Mouse (Mus musculus) spleen, postnatal 4 days (tissue): ENCODE measurements around the gene Selenbp1.
"Not testable (repeated sequence)": the region's sequence is repeated elsewhere in the genome, so short reads cannot be mapped to it uniquely, and the experiment has no call there.

Experiments used
- DNase-seq, 2 experiments: peaks; one replicate each; pipeline ENCODE4 v3.0.0; 2022; ENCODE audit warnings: low spot score in 2 of 2

Gene Selenbp1

DNA sequence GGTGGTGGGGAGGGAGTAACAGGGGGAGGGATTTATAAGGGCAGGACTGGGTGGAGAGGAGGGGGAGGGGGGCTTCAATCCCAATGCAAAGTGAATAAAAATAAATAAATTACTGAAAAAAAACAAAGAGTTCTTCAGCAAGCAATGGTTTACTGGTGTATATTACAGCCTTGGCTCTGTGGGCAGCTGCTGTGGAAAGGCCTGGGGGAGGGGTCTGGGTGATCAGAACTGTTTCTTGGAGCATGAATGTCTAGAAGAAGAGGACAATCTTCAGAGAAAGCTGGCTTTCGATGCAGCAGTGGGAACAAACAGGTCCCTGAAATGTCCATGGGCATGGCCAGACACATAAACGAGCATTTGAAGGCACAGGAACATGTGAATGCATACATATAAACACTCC is 577 bp upstream of the Selenbp1 start:
- not testable (repeated sequence) for DNase-seq

DNA sequence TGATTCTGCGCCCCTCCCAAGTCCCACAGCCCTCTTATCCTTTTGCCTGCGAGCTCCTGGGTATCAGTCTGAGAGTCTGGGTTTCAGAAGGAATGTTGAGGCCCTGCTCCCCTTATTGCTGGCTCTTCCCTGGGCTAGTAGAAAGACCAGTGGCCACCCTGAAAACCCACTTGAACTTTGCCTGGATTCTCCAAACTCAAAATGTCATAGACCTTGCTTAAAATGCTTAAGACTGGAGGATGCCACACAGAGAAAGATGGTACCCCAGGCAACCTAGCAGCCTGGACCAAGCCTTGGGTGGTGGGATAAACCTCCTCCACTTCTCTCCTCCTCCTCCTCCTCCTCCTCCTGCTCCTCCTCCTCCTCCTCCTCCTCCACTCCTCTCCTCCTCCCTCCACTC is 748 bp downstream of the Selenbp1 start:
- not testable (repeated sequence) for DNase-seq

DNA sequence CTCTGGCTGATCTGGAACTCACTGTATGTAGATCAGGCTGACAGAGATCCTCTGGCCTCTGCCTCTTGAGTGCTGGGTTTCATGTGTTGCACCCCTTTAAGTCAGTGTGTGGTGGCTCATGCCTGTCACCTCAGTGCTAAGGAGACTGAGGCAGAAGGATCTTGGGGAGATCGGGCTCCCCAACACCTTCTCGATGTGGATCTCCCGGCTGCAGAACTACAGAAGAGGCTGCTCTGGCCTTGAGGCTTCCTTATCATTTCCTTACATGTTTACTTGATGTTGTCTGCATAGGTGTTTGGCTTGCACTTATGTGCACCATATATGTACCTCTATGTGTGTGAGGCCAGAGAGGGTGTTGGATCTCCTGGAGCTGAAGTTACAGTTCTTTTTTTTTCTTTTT is 1.7 kb downstream of the Selenbp1 start:
- not testable (repeated sequence) for DNase-seq

DNA sequence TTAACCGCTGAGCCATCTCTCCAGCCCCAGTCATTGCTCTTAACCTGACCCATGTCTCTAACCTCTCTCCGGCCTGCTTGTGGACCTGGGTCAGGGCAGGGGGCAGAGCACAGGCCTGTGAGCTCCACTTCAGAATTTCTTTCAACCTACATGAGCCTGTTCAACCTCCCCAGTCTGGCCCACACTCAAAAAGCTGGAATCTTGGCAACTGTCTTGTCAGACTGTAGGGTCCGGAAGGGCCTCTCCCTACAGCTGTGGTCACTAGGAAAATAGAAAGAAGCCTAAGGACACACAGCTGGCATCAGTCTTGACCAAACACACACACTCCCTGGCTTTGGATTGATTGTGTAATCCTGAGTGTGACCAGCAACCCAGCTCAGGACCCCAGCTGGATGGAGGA is 2.5 kb downstream of the Selenbp1 start:
- DNase-seq: not testable (repeated sequence)

DNA sequence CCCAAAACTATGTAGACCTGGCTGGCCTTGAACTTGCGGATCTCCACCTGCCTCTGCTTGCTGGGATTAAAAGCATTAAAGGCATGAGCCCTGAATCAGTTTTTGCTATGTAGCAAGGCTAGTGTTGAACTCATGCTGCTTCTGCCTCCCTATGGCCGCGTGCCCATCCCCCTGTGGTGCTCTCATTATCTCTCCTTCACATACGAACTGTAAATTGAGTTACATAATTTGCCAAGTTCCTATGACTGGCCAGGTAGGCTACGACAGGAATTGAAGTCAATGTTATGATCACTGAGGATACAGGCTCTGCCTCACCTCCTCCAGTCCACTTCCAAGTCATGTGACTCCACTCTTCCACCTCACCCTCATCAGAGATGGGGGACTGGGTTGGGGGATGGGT is 3.3 kb downstream of the Selenbp1 start:
- not testable (repeated sequence) for DNase-seq

DNA sequence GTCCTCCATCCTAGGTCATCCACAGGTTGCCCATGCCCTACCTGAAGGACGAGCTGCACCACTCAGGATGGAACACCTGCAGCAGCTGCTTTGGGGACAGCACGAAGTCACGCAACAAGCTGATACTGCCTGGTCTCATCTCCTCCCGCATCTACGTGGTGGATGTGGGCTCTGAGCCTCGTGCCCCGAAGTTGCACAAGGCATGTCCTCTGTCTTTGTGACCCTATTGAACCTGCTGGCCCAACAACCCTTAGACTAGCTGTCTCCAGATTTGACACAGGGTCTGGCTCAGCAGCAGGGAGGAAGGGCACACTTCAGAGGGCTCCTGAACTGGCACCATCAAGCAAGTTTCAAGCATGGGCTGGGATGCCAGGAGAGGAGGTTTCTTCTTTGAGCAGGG is 4.3 kb downstream of the Selenbp1 start:
- not testable (repeated sequence) for DNase-seq

DNA sequence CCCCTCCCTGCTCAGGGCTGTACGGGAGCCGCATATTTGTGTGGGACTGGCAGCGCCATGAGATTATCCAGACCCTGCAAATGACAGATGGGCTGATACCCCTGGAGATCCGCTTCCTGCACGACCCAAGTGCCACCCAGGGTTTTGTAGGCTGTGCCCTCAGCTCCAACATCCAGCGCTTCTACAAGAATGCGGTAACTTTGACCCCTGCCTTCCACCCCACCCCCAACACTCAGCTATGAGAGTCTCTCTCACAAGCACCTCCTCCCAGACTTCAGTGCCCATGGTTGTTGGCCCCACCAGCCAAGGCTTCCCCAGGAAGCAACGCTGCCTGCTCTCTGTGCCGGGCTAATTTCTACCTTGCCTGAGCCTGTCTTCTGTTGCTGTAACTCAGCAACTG is 7.2 kb downstream of the Selenbp1 start:
- not testable (repeated sequence) for DNase-seq

DNA sequence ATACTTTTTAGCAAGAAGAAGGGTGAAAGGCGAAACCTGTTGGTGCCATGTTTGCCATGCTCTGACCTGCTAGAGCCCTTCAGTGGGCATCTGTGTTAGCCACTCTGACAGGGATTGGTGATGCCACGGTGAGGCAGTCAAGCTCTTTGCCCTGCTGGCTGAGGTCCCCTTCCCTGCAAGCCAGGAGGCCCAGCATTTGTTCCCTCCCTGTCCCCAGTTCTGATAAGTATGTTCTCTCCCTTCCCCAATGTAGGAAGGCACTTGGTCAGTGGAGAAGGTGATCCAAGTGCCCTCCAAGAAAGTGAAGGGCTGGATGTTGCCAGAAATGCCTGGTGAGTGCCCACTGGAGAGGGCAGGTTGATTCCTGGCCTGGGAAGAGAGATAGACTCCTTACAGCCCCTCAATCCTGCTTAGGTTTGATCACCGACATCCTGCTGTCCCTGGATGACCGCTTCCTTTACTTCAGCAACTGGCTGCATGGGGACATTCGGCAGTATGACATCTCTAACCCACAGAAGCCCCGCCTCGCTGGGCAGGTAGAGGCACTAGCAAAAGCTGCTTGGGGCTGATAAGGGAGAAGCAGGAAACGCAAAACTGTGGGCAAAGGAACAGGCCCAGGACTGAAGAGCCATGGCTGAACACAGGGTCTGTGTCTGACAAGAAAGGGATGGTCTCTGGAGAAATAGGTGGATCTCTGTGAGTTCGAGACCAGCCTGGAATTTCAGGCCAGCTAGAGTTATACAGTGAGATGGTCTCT is 9.5 kb downstream of the Selenbp1 start:
- peak; percentile 82 for DNase-seq

DNA sequence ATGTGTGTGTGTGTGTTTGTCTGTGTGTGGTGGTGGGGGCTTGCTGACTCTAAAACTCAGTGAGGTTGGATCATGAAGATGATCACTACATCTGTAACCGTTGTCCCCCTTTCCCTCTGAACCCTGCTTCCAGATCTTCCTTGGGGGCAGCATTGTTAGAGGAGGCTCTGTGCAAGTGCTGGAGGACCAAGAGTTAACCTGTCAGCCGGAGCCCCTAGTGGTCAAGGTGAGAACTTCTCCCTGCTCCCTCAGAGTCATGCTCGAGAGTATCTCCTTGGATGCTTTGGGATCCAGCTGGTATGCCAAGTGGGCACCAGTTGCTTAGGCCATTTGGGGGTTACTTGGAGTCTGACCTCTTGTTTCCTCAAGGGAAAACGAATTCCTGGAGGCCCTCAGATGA is 10.8 kb downstream of the Selenbp1 start:
- not testable (repeated sequence) for DNase-seq

DNA sequence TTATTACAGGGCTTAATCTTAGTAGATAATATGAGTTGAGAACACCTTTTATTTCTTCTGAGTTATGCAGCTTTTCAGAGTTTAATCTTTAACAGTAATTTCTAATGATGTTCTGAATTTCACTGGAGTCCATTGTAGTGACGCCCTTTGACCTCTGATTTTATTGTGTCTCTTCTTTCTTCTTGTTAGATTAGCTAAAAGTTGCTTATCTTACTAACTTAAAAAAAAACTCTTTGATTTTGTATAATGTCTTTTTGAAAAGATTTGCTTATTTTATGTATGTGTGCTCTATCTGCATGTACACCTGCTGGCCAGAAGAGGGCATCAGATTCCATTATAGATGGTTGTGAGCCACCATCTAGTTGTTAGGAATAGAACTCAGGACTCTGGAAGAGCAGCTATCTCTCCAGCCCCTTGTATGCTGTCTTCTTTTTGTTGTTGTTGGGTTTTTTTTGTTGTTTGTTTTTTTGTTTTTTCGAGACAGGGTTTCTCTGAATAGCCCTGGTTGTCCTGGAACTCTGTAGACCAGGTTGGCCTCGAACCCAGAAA is 15.3 kb downstream of the Selenbp1 start:
- no peak for DNase-seq

DNA sequence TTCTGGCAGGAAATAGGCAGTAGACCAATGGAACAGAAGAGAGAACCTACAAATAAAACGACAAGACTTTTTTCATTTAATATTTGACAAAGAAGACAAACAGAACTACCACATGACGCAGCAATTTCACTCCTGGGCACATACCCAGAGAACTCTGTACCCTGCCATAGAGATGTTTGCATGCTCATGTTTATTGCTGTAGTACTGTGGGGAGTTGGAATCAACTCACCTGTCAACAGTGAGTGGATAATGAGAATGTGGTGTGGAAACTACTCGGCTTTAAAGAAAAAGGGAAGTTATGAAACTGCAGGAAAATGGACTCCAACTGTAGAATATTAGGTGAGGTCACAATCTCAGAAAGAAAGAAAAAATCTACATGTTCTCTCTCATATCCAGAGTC is 16.8 kb downstream of the Selenbp1 start:
- DNase-seq: no peak

DNA sequence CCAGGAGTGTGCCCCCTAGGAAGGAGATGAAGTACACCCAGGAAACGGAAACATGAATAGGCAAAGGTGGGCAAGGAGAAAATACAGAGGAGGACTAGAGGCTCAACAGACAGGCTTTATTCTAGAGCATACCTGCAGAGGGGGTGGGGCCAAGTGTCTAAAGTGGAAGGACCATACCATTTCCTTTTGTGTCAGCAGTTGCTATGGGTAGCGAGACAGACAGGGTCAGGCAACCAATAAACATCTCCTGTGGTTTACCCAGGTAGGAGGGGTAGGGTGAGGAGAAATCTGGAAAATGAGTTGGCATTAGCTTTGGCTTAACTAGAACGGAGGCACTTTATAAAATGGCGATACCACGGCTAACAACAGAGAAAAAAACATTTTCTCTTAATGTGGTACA is 19.9 kb downstream of the Selenbp1 start:
- DNase-seq: peak in 1 of 2 experiments; percentile 49

DNA sequence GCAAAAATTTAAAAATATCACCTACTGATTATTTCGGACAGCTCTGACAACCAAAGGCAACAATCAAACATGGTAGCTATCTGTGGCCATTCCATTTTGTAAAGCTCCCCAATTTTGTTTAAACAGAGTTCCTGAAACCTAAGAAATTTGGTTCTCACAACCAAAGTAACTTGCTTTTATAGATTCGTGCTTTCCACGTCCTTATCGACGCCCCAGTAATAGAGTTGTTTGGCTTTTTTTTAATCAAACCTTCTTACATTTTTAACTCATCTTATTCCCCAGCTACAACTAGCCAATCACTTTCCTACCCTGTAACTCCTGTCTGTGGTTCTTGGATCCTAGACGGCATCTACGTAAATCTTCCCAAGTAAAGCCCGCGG is 20.5 kb downstream of the Selenbp1 start:
- DNase-seq: no peak

DNA sequence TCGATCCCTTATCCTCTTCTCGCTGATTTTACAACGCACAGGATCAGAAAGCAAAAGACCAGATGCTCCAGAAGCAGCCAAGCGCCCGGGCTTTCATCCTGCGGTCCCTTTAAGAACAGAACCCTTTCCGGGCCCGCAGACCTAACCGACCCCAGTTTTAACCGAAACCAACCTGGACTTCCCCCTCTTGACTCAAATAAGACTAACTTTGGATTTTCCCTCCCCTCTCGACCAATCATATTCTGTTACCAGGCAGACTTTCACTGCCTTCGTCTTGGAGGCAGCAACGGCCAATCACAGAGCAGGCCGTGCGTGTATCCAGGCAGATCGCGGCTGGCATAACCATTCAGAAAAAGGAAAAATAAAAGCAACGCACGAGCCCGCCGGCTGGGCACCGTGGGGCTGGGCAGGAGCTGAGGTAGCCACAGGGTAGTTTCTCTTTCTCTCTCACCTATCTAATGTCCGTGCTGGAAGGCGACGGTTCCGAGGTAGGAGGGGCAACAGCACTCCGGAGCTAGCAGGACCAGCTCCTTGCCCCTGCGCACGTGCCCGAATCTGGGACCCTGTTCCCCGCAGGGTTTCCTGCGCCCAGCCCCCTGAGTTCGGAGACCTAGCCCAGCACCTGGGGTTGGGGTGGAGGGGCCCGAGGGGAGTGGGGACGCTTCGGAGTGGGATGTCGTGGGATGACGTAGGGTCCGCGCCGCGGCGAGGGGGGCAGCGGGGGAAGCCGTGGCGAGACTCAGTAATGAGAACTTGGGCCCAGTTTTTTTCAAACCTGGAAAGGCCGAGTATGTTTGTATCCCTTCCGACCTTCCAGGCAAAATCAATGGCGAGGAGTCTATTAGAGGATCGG is 21.1 kb downstream of the Selenbp1 start, which contains the start of gene Rfx5:
Rfx5 (plus strand) TSS at position 312 of the 853 bp plus-strand sequence.
- peak; percentile 88 to 91 for DNase-seq

DNA sequence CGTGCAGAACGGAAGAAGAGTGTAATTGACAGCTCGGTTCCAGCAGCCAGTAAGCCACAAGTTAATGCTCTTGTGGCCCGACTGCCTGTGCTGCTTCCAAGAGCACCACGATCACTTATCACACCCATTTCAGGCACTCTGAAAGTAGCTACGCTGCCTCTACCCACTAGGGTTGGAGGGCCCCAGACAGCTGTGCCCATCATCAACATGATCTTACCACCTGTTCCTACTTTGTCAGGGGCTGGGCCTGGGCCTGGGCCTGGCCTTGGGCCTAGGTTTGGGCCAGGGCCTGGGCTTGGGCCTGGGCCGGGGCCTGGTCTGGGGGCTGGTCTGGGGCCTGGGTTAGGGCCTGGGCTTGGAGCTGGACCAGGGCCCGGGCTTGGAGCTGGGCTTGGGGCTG is 25.4 kb downstream of the Selenbp1 start:
- DNase-seq: no peak

DNA sequence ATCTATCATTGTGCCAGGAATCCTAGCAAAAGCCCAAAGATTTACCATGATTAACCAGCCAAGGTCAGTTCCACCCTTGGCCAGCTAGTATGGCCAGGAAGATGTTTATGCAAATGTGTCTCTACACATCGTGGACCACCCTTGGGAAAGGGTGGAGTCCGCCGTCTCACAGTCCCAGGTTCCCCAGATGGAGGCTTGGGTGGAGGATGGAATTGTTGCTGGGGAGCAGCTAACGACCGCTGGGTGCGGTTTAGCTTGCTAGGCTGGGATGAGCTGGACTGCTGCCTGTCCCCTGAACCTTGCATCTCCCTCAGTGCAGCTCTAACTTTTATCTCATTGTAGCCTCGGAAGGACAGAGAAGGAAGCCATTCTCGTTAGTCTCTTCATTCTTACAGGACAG is 27.0 kb downstream of the Selenbp1 start:
- no peak for DNase-seq

DNA sequence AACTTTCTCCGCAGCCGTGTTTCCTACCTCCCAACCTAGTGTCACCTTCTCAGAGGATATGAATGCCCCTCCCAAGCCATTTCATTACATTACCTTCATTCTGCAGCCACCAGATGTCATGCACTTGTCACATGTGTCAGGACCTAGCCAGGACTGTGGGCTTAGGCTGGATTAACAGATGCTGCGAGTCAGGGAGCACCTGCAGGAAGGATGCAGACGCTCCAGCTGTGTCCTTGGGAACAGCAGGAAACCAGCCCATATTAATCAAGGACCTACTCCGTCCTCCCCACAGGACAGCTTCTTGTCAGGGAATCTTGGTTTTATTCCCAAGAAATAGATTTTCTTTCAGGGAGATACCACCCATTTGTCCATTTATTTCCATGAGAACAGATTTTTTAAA is 27.5 kb downstream of the Selenbp1 start:
- no peak for DNase-seq

DNA sequence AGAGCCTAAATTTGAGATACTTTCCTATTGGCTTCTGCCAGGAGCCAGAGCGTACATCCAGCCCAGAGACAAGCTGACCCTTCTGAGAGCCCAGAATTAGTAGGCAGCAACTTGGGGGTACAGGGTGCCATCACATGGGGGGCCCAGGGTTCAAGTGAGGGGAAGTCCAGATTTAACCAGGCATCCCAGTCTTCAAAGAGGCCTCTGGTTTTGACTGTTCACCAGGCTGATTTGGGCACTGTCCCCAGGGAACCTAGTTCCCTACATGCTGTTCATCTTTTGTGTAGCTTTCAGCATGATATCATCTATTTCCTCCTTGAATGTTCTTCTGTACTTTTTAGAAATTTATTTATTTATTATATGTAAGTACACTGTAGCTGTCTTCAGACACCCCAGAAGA is 32.1 kb downstream of the Selenbp1 start:
- no peak for DNase-seq

DNA sequence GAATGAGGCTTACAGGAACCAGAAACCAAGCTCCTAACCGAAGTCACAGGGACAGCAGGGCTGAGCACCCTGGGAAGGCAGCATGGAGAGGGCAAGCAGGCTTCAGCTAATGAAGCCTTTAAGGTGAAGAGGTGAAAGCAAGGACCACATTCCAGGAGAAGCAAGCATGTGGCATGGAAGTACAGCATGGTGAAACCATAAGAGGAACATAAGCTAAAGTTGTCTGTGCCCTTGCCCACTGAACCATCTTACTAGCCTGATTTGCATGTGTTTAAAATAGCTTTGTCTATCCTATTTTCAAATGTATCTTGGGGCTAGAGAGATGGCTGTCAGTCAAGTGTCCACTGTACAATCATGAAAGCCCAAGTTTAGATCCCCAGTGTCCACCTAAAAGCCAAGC is 33.0 kb downstream of the Selenbp1 start:
- DNase-seq: no peak

DNA sequence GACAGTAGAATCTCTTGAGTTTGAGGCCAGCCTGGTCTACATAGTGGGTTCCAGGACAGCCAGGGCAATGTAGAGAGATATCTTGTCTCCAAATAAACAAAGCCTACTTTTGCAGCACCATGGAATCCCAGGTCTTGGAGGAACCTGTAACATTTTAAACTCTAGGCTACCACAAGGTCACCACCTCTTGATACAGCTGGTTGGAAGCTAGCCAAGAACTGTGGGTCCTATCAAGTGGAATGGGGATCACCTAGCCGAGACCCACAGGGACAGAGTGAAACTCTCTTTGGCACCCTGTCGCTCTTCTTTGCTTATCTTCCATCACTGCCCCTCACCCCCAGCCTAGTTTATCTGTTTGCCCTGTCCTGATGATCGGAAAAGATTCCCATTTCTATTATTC is 39.7 kb downstream of the Selenbp1 start:
- no peak for DNase-seq

DNA sequence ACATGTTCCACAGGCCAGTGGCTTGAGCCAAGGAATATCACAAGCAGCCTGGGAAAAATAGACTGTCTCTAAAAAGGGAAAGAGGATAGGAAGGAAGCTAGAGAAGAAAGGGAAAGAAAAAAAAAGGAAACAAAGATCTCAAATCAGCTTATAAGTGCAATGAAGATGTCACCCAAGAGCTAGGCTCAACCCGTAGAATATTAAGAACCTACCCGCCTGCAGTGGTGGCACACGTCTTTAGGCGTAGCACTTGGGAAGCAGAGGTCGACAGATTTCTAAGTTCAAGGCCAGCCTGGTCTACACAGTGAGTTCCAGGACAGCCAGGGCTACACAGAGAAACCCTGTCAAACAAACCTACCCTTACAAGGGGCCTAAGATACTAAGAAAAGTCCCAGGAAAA is 40.8 kb downstream of the Selenbp1 start:
- DNase-seq: no peak

DNA sequence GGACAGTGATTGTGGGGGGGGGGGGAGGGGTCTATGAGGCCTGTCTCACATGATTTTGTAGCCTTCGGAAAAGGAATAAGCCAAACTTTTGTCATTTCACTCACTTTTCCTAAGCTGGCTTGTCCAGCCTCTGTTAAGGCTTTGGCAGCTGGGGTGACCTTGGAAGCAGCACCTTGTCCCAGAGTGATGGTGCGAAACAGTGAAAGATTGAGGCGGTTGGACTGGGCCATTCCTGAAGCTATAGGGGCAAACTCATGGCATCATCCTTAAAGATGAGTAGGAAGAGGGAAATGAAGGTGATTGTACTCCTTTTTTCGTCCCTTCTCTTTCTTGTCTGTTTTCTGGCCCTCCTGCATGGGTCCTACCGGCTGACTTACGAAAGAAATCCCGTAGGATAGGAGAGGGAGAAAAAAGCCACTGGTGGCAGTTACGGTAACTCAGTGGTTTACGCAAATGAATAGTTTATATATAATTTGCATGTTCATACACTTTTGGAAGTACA is 41.2 kb downstream of the Selenbp1 start:
- no peak for DNase-seq
